Mouse (Mus musculus) lung, postnatal 0 days (tissue): ENCODE results near the gene Prss56. TPM values are rescaled to one million over a fixed set of nuclear protein-coding genes. Genes with fewer than 3 reads are reported as not detected.

ENCODE experiments used
- ATAC-seq: fragments of 200-750 bp; cut with Nextera tagmentation; 2 replicates; pipeline ENCODE4 v1.8.0; 2017; ENCODE audit warnings: moderate library complexity
- DNase-seq: peaks from one replicate; pipeline ENCODE4 v3.0.0-alpha.2; 2016; ENCODE audit warnings: low spot score
- H3K27ac ChIP-seq: fragments of 300-500 bp; sonication (generic); 2 replicates; pipeline ENCODE4 v1.5.1; 2014; ENCODE audit warnings: antibody characterized with exemption, mild to moderate bottlenecking, low read length, mixed read lengths
- H3K27me3 ChIP-seq: fragments of 300-500 bp; sonication (generic); replicated peaks from 2 replicates; pipeline ENCODE4 v1.6.1; 2014; ENCODE audit warnings: low read length, mixed read lengths; ENCODE audit not compliant: insufficient read depth
- H3K36me3 ChIP-seq: fragments of 300-500 bp; sonication (generic); 2 replicates; pipeline ENCODE4 v1.6.1; 2014; ENCODE audit warnings: low read length, mixed read lengths; ENCODE audit not compliant: insufficient read depth
- H3K4me1 ChIP-seq: fragments of 300-500 bp; sonication (generic); 2 replicates; pipeline ENCODE4 v1.6.1; 2014; ENCODE audit warnings: antibody characterized with exemption, low read depth, low read length, mixed read lengths; ENCODE audit not compliant: insufficient read depth
- H3K4me2 ChIP-seq: fragments of 300-500 bp; sonication (generic); replicated peaks from 2 replicates; pipeline ENCODE4 v1.6.1; 2014; ENCODE audit warnings: low read depth, mild to moderate bottlenecking, low read length, moderate library complexity, mixed read lengths
- H3K4me3 ChIP-seq: fragments of 300-500 bp; sonication (generic); 2 replicates; pipeline ENCODE4 v1.5.1; 2014; ENCODE audit warnings: low read depth, low read length
- H3K9ac ChIP-seq: fragments of 300-500 bp; sonication (generic); replicated peaks from 2 replicates; pipeline ENCODE4 v1.6.1; 2014; ENCODE audit warnings: low read depth, mild to moderate bottlenecking
- H3K9me3 ChIP-seq: fragments of 300-500 bp; sonication (generic); 2 replicates; pipeline ENCODE4 v1.6.1; 2016; ENCODE audit warnings: low read length, mixed read lengths
- CTCF ChIP-seq: IDR thresholded peaks from 2 replicates; pipeline ENCODE4 v1.5.1; 2016; ENCODE audit warnings: antibody characterized with exemption, mild to moderate bottlenecking
- EP300 ChIP-seq: IDR thresholded peaks from 2 replicates; pipeline ENCODE4 v1.6.1; 2016; ENCODE audit warnings: antibody characterized with exemption, mild to moderate bottlenecking, control low read depth
- WGBS: fragments of 180-500 bp; shearing (Covaris S2); extraction: QIAGEN DNeasy Blood & Tissue Kit; methylation state at CpG from one replicate; pipeline ENCODE4 v1.1.7; 2014; 5-methylcytosine and 5-hydroxymethylcytosine counted together
- polyA plus RNA-seq: library from polyadenylated mRNA; unstranded; fragments of >200 nt; fragmentation: Nextera tagmentation; extraction: Ambion mirVana; gene quantifications from 2 replicates; pipeline ENCODE4 v1.2.1, GENCODE M21; 2015

Gene Prss56
- polyA plus RNA-seq, 1 experiment from 2014 or later: not detected

DNA sequence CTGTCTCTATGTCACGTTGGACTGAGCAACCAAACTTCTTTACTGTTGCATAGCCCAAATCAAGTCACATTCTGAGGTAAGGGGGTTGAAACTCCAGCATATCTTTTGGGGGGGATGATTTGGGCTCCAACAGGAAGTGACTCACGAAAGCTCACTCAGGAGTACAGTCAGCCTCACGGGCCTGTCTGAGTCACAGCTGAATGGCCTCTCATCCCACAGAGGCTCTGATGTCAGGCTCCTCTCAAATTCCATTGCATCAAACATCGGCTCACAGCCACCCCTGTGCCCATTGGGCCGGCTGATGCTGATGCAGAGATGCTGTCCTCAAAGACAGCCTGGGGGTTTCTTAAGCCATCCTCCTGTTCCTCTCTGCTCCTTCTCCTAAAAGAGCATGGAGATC is 2.2 kb upstream of the Prss56 start:
- H3K4me1 ChIP-seq: peaks cover 2% of the 10 kb centered on the region; the same call in 1 of the 2 replicates
- H3K27me3 ChIP-seq: peaks cover 28% of the 10 kb centered on the region
- H3K9ac ChIP-seq: no peak overlapping the region
- H3K36me3 ChIP-seq: no peaks in the 10 kb centered on the region
- H3K4me2 ChIP-seq: no peak overlapping the region
- WGBS: 26% methylated on average over 5 of the region's 5 CpGs
- no peak overlapping the region for H3K4me3 ChIP-seq
- no peak for DNase-seq
- TF ChIP-seq CTCF: no peak
- TF ChIP-seq EP300: no peak
- ATAC-seq: peak; percentile 25; the same call in 1 of the 2 replicates
- no peaks in the 10 kb centered on the region for H3K9me3 ChIP-seq
- no peak overlapping the region for H3K27ac ChIP-seq

DNA sequence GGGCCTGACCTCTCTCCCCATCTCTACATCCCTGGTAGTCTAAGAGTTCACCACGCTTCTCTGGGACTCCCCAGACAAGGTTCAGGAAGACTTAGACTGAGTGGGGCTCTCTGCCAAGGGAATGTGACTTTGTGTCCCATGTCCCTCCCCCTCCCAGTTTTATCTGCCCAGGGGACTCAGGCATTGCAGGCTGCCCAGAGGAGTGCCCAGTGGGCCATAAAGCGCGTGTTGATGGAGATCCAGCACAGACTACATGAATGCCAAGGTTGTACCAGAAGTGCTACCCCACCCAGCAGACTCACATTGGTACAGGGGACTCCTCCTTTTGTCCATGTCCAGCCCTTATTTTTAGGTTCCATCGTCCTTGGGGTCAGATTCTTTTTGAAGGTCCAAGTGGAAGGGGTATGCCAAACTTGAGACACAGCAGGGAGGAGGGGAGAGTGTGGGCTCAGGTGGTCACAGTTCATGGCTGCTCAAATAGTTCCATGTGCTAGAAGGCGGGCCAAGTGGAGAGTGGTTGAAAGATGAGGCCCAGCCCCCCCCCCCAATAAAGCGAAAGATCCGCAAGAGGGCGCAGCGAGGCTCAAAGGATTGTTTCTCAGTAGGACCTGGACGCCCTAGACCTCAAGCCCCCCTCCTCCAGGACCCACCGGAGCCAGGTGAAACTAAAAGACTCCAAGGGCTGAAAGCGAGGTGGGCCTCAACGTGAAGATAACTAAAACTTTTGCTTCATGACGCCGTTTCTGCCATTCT is 1.1 kb downstream of the Prss56 start:
- peaks cover 39% of the 10 kb centered on the region for H3K27me3 ChIP-seq
- no peak overlapping the region for H3K27ac ChIP-seq
- WGBS: 28% methylated on average over 15 of the region's 15 CpGs
- H3K4me3 ChIP-seq: no peak overlapping the region
- no peaks in the 10 kb centered on the region for H3K36me3 ChIP-seq
- DNase-seq: no peak
- TF ChIP-seq EP300 (no peak), CTCF (no peak)
- no peak overlapping the region for H3K9ac ChIP-seq
- no peaks in the 10 kb centered on the region for H3K9me3 ChIP-seq
- ATAC-seq: no peak
- no peak overlapping the region for H3K4me2 ChIP-seq
- H3K4me1 ChIP-seq: peaks cover 2% of the 10 kb centered on the region; the same call in 1 of the 2 replicates

- H3K36me3 ChIP-seq: no peaks in the 10 kb centered on the region
- peaks cover 2% of the 10 kb centered on the region; the same call in 1 of the 2 replicates for H3K4me1 ChIP-seq
- DNase-seq (peak; percentile 69), ATAC-seq (peak; percentile 60)
- no peak overlapping the region for H3K4me2 ChIP-seq
- peaks cover 39% of the 10 kb centered on the region for H3K27me3 ChIP-seq
- H3K9me3 ChIP-seq: no peaks in the 10 kb centered on the region
- H3K9ac ChIP-seq: no peak overlapping the region
- H3K4me3 ChIP-seq: no peak overlapping the region
- TF ChIP-seq CTCF (peak; percentile 76), EP300 (no peak)
- no peak overlapping the region for H3K27ac ChIP-seq
- 8% methylated on average over 20 of the region's 20 CpGs for WGBS
These were observed 1.6 kb downstream of the Prss56 start for GRCm38 (mm10) chr1:87184751-87185139.

- no peak for ATAC-seq
- no peak for TF ChIP-seq CTCF
- no peak for TF ChIP-seq EP300
- peaks cover 2% of the 10 kb centered on the region; the same call in 1 of the 2 replicates for H3K4me1 ChIP-seq
- no peak for DNase-seq
- no peak overlapping the region for H3K4me3 ChIP-seq
- no peaks in the 10 kb centered on the region for H3K36me3 ChIP-seq
- peaks cover 38% of the 10 kb centered on the region for H3K27me3 ChIP-seq
- no peaks in the 10 kb centered on the region for H3K9me3 ChIP-seq
- H3K4me2 ChIP-seq: no peak overlapping the region
- no peak overlapping the region for H3K9ac ChIP-seq
- H3K27ac ChIP-seq: no peak overlapping the region
- 8% methylated on average over 13 of the region's 13 CpGs for WGBS
These were observed 2.4 kb downstream of the Prss56 start for GRCm38 (mm10) chr1:87185526-87185925.

- Histone ChIP-seq H3K9me3 (no peaks in the 10 kb centered on the region), H3K9ac (no peak overlapping the region; the same call in 1 of the 2 replicates), H3K4me3 (peak overlapping the region; percentile 49), H3K4me2 (peak overlapping the region; percentile 91), H3K27ac (no peak overlapping the region), H3K36me3 (no peaks in the 10 kb centered on the region), H3K4me1 (peaks cover 2% of the 10 kb centered on the region; the same call in 1 of the 2 replicates), H3K27me3 (peaks cover 37% of the 10 kb centered on the region)
- WGBS: 3% methylated on average over 43 of the region's 54 CpGs
- TF ChIP-seq CTCF (no peak), EP300 (no peak)
- DNase-seq: no peak
- ATAC-seq: peak; percentile 37
These were observed 3.3 kb downstream of the Prss56 start for GRCm38 (mm10) chr1:87186261-87187036.

DNA sequence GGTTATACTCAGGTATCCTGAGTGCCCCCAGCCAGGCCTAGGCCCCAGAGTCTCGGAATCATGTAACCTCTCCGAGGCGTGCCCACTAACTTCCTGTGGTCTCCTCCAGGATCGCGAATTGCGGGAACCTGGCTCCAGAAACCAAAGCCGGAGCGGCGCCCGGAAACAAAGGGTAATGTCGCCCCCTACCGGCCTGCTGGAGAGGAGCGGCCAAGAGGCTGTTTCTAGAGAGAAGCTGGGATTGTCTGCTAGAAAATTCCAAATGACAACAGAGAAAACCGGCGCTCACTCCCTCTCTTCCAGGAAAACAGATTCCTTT is 3.9 kb downstream of the Prss56 start:
- peaks cover 37% of the 10 kb centered on the region for H3K27me3 ChIP-seq
- DNase-seq: peak; percentile 89
- under 1% methylated on average over 15 of the region's 15 CpGs for WGBS
- peak overlapping the region; percentile 49 for H3K4me3 ChIP-seq
- no peak overlapping the region for H3K27ac ChIP-seq
- TF ChIP-seq CTCF (peak; percentile 88), EP300 (no peak)
- peaks cover 2% of the 10 kb centered on the region; the same call in 1 of the 2 replicates for H3K4me1 ChIP-seq
- ATAC-seq: peak; percentile 50
- peak overlapping the region; percentile 91 for H3K4me2 ChIP-seq
- no peaks in the 10 kb centered on the region for H3K9me3 ChIP-seq
- no peaks in the 10 kb centered on the region for H3K36me3 ChIP-seq
- no peak overlapping the region; the same call in 1 of the 2 replicates for H3K9ac ChIP-seq
